Mouse (Mus musculus): ENCODE measurements around the gene Rbmx2.

DNA sequence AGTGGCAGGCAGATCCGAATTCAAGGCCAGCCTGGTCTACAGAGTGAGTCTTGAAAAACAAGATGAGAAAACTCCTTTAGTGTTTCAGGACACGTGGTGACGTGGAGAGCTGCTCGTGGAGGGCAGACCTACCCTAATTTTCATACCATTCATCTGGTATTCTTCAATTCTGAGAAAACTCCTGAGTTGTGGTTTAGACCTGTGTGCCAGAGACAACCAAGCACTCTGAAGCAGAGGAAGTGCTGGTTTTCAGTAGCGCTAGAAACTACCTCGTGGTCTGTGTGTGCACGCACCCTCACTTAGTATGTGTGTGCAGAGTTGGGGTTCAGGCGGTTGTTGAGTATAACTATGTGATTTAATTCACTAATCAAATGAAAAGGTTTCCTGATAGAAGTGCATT is 18.0 kb downstream of the Rbmx2 start:
- TF ChIP-seq POLR2A (IDR thresholded peaks at IDR 0.05; ENCODE audit: control insufficient read depth in 1 of 2, insufficient read depth in 1 of 2, low read depth in 1 of 2, low read length in 2 of 2, poor library complexity in 1 of 2) (no peak), POLR2AphosphoS2 (IDR thresholded peaks at IDR 0.05; ENCODE audit: low read length) (no peak), CTCF (IDR thresholded peaks at IDR 0.05 in 2 of 3, conservative IDR thresholded peaks at IDR 0.05 in 1 of 3; ENCODE audit: control insufficient read depth in 1 of 3, insufficient read depth in 1 of 3, low read depth in 2 of 3, low read length in 3 of 3, poor library complexity in 1 of 3, severe bottlenecking in 1 of 3) (no peak)
